Mouse (Mus musculus): ENCODE data around the gene Hoxc4. TPM values are rescaled to one million over a fixed set of nuclear protein-coding genes. Genes with fewer than 3 reads are reported as not detected.

Hoxc4 gene
- total RNA-seq, 2 experiments from 2014 or later, result not detected

- no peak for ATAC-seq (ENCODE audit: poor library complexity, severe bottlenecking)
Measured at GRCm38 (mm10) chr15:102990461-102991397, 28.0 kb upstream of the Hoxc4 start, which contains the start of gene Hoxc8. Hoxc8 (plus strand) TSS chr15:102990607.

GRCm38 (mm10) chr15:102991782-102992181 lies 27.0 kb upstream of the Hoxc4 start:
- ATAC-seq (ENCODE audit: poor library complexity, severe bottlenecking), result no peak

GRCm38 (mm10) chr15:102992206-102992605 lies 26.5 kb upstream of the Hoxc4 start:
- no peak for ATAC-seq (ENCODE audit: poor library complexity, severe bottlenecking)

- no peak for ATAC-seq (ENCODE audit: poor library complexity, severe bottlenecking)
Measured at GRCm38 (mm10) chr15:102992863-102993262, 25.9 kb upstream of the Hoxc4 start.

- no peak for ATAC-seq (ENCODE audit: poor library complexity, severe bottlenecking)
Measured at GRCm38 (mm10) chr15:102996548-102996947, 22.2 kb upstream of the Hoxc4 start.

GRCm38 (mm10) chr15:102997431-102997830 lies 21.3 kb upstream of the Hoxc4 start:
- no peak for ATAC-seq (ENCODE audit: poor library complexity, severe bottlenecking)

- ATAC-seq (ENCODE audit: poor library complexity, severe bottlenecking), result no peak
Measured at GRCm38 (mm10) chr15:102997939-102998355, 20.8 kb upstream of the Hoxc4 start, which contains the start of gene Hoxc6. Hoxc6 (plus strand) TSS chr15:102998257.

GRCm38 (mm10) chr15:102998608-102999182 lies 20.0 kb upstream of the Hoxc4 start:
- ATAC-seq (ENCODE audit: poor library complexity, severe bottlenecking), result no peak

GRCm38 (mm10) chr15:102999183-102999831 lies 19.4 kb upstream of the Hoxc4 start:
- 0 out of 2 replicates have a peak, but pooled peaks have one; percentile 33 for ATAC-seq (ENCODE audit: poor library complexity, severe bottlenecking)

- no peak for ATAC-seq (ENCODE audit: poor library complexity, severe bottlenecking)
Measured at GRCm38 (mm10) chr15:102999955-103000354, 18.8 kb upstream of the Hoxc4 start.

GRCm38 (mm10) chr15:103000501-103000901 lies 18.2 kb upstream of the Hoxc4 start:
- no peak for ATAC-seq (ENCODE audit: poor library complexity, severe bottlenecking)

GRCm38 (mm10) chr15:103001370-103001769 lies 17.4 kb upstream of the Hoxc4 start:
- no peak for ATAC-seq (ENCODE audit: poor library complexity, severe bottlenecking)

GRCm38 (mm10) chr15:103002156-103002555 lies 16.6 kb upstream of the Hoxc4 start:
- ATAC-seq (ENCODE audit: poor library complexity, severe bottlenecking), result no peak

- ATAC-seq (ENCODE audit: poor library complexity, severe bottlenecking), result no peak
Measured at GRCm38 (mm10) chr15:103002821-103003448, 15.8 kb upstream of the Hoxc4 start.

GRCm38 (mm10) chr15:103005308-103005707 lies 13.4 kb upstream of the Hoxc4 start:
- ATAC-seq (ENCODE audit: poor library complexity, severe bottlenecking), result no peak

- no peak for ATAC-seq (ENCODE audit: poor library complexity, severe bottlenecking)
Measured at GRCm38 (mm10) chr15:103005797-103006196, 12.9 kb upstream of the Hoxc4 start.

GRCm38 (mm10) chr15:103006326-103006725 lies 12.4 kb upstream of the Hoxc4 start:
- ATAC-seq (ENCODE audit: poor library complexity, severe bottlenecking), result no peak

- ATAC-seq (ENCODE audit: poor library complexity, severe bottlenecking), result no peak
Measured at GRCm38 (mm10) chr15:103009265-103010111, 9.2 kb upstream of the Hoxc4 start.

GRCm38 (mm10) chr15:103010112-103010846 lies 8.5 kb upstream of the Hoxc4 start:
- no peak for ATAC-seq (ENCODE audit: poor library complexity, severe bottlenecking)
